Mouse (Mus musculus): ENCODE data around the gene Atp2c1.

The Atp2c1 gene

GRCm38 (mm10) chr9:105527219-105527618 lies at the start of gene Atp2c1:
Gene Atp2c1 (minus strand): TSS chr9:105527319.
- no peak for DNase-seq (ENCODE audit: low read depth, low spot score)

GRCm38 (mm10) chr9:105557452-105557851 lies 30.3 kb upstream of the Atp2c1 start:
- no peak for DNase-seq (ENCODE audit: low read depth, low spot score)

GRCm38 (mm10) chr9:105556141-105556735 lies 29.1 kb upstream of the Atp2c1 start:
- DNase-seq (ENCODE audit: low read depth, low spot score), result no peak

GRCm38 (mm10) chr9:105554439-105554807 lies 27.3 kb upstream of the Atp2c1 start:
- no peak for DNase-seq (ENCODE audit: low read depth, low spot score)

GRCm38 (mm10) chr9:105553629-105554438 lies 26.7 kb upstream of the Atp2c1 start:
- no peak for DNase-seq (ENCODE audit: low read depth, low spot score)

- no peak for DNase-seq (ENCODE audit: low read depth, low spot score)
Measured at GRCm38 (mm10) chr9:105551407-105551806, 24.3 kb upstream of the Atp2c1 start.

GRCm38 (mm10) chr9:105549096-105549495 lies 22.0 kb upstream of the Atp2c1 start:
- DNase-seq (ENCODE audit: low read depth, low spot score), result no peak

- no peak for DNase-seq (ENCODE audit: low read depth, low spot score)
Measured at GRCm38 (mm10) chr9:105544013-105544750, 17.1 kb upstream of the Atp2c1 start.

GRCm38 (mm10) chr9:105537473-105537872 lies 10.4 kb upstream of the Atp2c1 start:
- DNase-seq (ENCODE audit: low read depth, low spot score), result no peak

- DNase-seq (ENCODE audit: low read depth, low spot score), result no peak
Measured at GRCm38 (mm10) chr9:105536877-105537276, 9.8 kb upstream of the Atp2c1 start.

GRCm38 (mm10) chr9:105525355-105525754 lies 1.8 kb downstream of the Atp2c1 start:
- DNase-seq (ENCODE audit: low read depth, low spot score), result no peak

- no peak for DNase-seq (ENCODE audit: low read depth, low spot score)
Measured at GRCm38 (mm10) chr9:105523038-105523437, 4.1 kb downstream of the Atp2c1 start.

- DNase-seq (ENCODE audit: low read depth, low spot score), result no peak
Measured at GRCm38 (mm10) chr9:105522063-105522462, 5.1 kb downstream of the Atp2c1 start.

- no peak for DNase-seq (ENCODE audit: low read depth, low spot score)
Measured at GRCm38 (mm10) chr9:105520776-105521552, 6.2 kb downstream of the Atp2c1 start.

- no peak for DNase-seq (ENCODE audit: low read depth, low spot score)
Measured at GRCm38 (mm10) chr9:105519278-105519883, 7.7 kb downstream of the Atp2c1 start.

GRCm38 (mm10) chr9:105503690-105504089 lies 23.4 kb downstream of the Atp2c1 start:
- no peak for DNase-seq (ENCODE audit: low read depth, low spot score)

- no peak for DNase-seq (ENCODE audit: low read depth, low spot score)
Measured at GRCm38 (mm10) chr9:105502389-105502788, 24.7 kb downstream of the Atp2c1 start.

GRCm38 (mm10) chr9:105495316-105496174 lies 31.6 kb downstream of the Atp2c1 start:
- DNase-seq (ENCODE audit: low read depth, low spot score), result peak; percentile 43

GRCm38 (mm10) chr9:105494553-105495315 lies 32.4 kb downstream of the Atp2c1 start:
- DNase-seq (ENCODE audit: low read depth, low spot score), result peak; percentile 83

GRCm38 (mm10) chr9:105492744-105493143 lies 34.4 kb downstream of the Atp2c1 start:
- no peak for DNase-seq (ENCODE audit: low read depth, low spot score)
